Mouse (Mus musculus): Measurements from ENCODE around the gene Ddx42. TPM values are rescaled to one million over a fixed set of nuclear protein-coding genes. Genes with fewer than 3 reads are reported as not detected.
"Not testable (repeated sequence)": the region's sequence is repeated elsewhere in the genome, so short reads cannot be mapped to it uniquely, and the experiment has no call there.

Ddx42 gene
- polyA plus RNA-seq, 1 experiment from 2014 or later, result 104 TPM

DNA sequence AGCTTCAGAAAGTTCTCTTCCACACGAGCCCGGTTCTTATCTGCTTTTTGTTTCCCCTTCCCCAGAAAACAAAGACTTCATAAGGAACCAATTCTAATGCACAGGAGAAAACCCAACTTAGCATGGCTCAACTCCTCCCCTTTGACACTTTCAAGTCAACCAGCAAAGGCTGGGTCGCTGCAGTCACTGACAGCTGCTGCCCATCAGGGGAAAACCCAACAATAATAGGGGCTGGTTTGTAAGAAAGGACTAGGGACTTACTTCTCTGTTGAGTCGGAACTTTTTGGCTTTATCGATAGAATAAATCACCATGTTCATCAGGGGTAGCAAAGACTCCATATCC is 14.6 kb upstream of the Ddx42 start, which contains the start of gene Strada:
Gene Strada, minus strand, starts transcription at position 46 of the 343 bp plus-strand sequence.
- Histone ChIP-seq H3K4me1 (no peaks in the 10 kb centered on the region), H3K4me2 (replicated peaks) (no peak within 1 kb of the TSS), H3K9me3 (no peaks in the 10 kb centered on the region), H3K4me3 (no peak within 1 kb of the TSS), H3K9ac (no peak within 1 kb of the TSS), H3K27ac (no peak within 1 kb of the TSS), H3K27me3 (no peaks in the 10 kb centered on the region), H3K36me3 (peaks cover 70% of the 10 kb centered on the region)
- no peak for ATAC-seq (ENCODE audit: insufficient number of reproducible peaks, insufficient read depth, low FRiP score, low TSS enrichment)
- 89% methylated on average over 5 of the region's 5 CpGs for WGBS

DNA sequence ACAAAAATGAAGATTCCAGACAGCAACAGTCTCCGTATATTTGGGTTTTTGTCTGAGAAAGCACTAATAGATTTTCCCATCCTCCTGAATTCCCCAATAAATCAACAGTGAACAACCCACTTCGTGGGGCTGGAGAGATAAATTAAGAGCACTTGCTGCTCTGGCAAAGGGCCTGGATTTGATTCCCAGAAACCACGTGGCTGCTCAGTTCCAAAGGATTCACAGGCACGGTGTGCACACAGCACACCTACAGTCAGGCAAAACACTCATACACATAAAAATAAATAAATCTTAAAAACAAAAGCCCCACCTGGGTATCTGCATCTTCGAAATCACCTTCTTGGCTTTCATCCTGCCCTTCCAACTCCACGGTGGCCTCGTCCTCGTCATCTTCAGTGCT is 4.0 kb upstream of the Ddx42 start:
- H3K4me1 ChIP-seq, result peaks cover 12% of the 10 kb centered on the region
- H3K9me3 ChIP-seq, result no peaks in the 10 kb centered on the region
- peaks cover 51% of the 10 kb centered on the region for H3K36me3 ChIP-seq
- no peak overlapping the region for H3K9ac ChIP-seq
- H3K27me3 ChIP-seq, result no peaks in the 10 kb centered on the region
- H3K27ac ChIP-seq, result no peak overlapping the region
- WGBS, result 90% methylated on average over 8 of the region's 8 CpGs
- no peak for ATAC-seq (ENCODE audit: insufficient number of reproducible peaks, insufficient read depth, low FRiP score, low TSS enrichment)
- H3K4me2 ChIP-seq (replicated peaks), result no peak overlapping the region
- H3K4me3 ChIP-seq, result no peak overlapping the region

DNA sequence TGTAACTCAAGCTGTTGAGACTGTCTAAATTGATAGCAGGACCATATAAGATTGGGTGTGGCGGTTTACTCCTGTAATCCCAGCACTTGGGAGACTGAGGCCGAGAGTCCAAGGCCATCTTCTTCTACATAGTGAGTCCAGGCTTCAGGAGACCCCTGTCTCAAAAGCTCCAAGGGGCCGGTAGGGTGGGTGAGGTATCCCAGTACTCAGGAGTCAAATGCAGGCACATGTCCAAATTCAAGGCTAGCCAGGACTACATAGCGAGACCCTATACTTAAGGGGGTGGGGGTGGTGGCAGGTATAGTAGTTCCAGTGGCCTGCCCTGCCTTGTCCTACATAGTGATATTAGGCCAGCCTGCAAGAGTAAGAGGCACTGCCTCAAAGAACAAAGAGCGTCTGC is 1.9 kb upstream of the Ddx42 start:
- no peak for ATAC-seq (ENCODE audit: insufficient number of reproducible peaks, insufficient read depth, low FRiP score, low TSS enrichment)
- Histone ChIP-seq H3K4me3 (peak overlapping the region; percentile 85), H3K9me3 (no peaks in the 10 kb centered on the region), H3K27me3 (no peaks in the 10 kb centered on the region), H3K36me3 (peaks cover 34% of the 10 kb centered on the region), H3K4me1 (peaks cover 22% of the 10 kb centered on the region), H3K4me2 (replicated peaks) (peak overlapping the region; percentile 75), H3K27ac (no peak overlapping the region), H3K9ac (no peak overlapping the region)
- WGBS, result 87% methylated on average over 5 of the region's 5 CpGs

DNA sequence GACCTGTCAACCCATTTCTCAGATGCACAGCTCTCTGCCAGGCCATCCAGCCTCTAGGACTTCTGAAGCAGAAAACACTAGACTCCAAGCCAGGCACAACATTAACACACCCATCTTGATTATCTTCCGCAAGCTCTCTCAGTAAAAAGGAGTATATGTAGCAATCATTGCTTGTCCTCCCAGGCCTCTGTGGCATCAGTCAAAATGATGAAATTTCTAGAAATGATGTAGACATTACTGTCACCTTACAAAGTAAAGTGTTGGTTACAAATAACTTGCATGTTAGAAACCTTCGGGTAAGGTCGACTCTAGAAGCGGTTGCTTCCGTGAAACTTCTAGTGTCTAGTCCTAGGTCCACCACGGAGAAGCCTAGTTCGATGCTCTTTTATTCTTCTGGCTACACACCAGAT is 1.3 kb upstream of the Ddx42 start:
- 34% methylated on average over 7 of the region's 7 CpGs for WGBS
- peak overlapping the region; percentile 75 for H3K4me2 ChIP-seq (replicated peaks)
- no peaks in the 10 kb centered on the region for H3K9me3 ChIP-seq
- H3K27me3 ChIP-seq, result no peaks in the 10 kb centered on the region
- H3K4me1 ChIP-seq, result peaks cover 22% of the 10 kb centered on the region
- peak overlapping the region; percentile 89 for H3K9ac ChIP-seq
- H3K36me3 ChIP-seq, result peaks cover 28% of the 10 kb centered on the region
- H3K4me3 ChIP-seq, result peak overlapping the region; percentile 85
- ATAC-seq (ENCODE audit: insufficient number of reproducible peaks, insufficient read depth, low FRiP score, low TSS enrichment), result no peak
- H3K27ac ChIP-seq, result no peak overlapping the region

DNA sequence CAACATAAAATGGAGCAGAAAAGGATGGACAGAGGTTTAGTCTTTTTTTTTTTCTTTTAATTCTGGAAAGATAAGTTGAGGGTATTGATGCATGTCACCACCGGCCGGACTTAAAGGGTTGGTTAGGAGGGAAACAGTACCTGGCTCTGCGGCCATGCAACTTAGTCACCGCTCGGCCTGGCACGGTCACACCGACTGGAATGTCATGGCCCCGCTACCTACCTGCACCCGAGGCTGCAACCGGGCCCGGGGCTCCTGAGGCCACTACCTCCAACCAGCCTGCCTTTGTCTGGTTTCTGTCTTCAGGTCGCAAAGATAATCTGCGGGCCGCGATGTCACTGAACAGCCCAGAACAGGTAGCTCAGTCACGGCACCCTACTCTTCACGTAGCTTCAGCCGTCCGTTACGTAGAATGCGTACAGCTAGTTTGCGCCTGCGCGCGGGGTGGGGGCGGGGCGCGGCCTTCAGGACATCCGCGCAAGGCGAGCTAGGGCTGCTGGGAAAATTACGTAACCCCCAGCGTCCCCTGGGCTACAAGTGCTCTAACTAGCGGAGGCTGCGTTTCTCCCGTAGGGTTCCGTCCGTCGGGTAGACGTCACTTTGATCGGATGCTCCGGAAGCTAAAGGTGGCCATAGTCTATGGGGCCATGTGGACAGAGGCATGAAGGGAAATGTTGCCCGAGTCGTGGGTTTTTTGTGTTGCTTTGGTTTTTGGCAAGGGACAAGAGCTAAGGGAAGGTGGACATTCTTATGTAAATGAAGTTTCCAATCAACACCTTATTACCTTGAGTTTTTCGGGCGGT is 598 bp upstream of the Ddx42 start, which contains the start of gene Ccdc47:
Gene Ccdc47, minus strand, starts transcription at position 418 of the 803 bp plus-strand sequence.
- Histone ChIP-seq H3K4me2 (replicated peaks) (peak within 1 kb of the TSS; percentile 75), H3K27ac (peak within 1 kb of the TSS; percentile 95), H3K27me3 (no peaks in the 10 kb centered on the region), H3K4me1 (peaks cover 22% of the 10 kb centered on the region), H3K4me3 (peak within 1 kb of the TSS; percentile 85), H3K9me3 (no peaks in the 10 kb centered on the region), H3K9ac (peak within 1 kb of the TSS; percentile 89), H3K36me3 (peaks cover 24% of the 10 kb centered on the region)
- ATAC-seq (ENCODE audit: insufficient number of reproducible peaks, insufficient read depth, low FRiP score, low TSS enrichment), result peak; percentile 99
- WGBS, result under 1% methylated on average over 46 of the region's 46 CpGs

DNA sequence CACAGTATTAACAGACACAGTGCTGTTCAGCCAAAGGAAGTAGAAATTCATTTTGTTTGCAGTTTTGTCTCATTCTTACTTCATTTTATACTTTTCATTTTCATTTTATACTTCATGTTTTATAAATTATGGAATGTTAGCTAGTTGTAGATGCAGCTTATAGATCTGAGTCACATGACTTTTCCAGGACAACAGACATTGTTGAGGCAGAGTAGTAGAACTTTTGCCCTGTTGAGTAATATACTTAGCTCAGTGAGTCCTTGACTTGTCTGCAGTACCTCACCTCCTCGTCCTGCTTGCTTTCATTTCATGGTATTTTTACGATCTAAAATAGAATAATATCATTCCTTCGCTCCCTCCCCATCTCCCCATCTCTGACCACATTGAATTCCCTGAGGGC is 3.9 kb downstream of the Ddx42 start:
- 89% methylated on average over 3 of the region's 3 CpGs for WGBS
- H3K27me3 ChIP-seq, result no peaks in the 10 kb centered on the region
- H3K4me2 ChIP-seq (replicated peaks), result no peak overlapping the region
- H3K4me1 ChIP-seq, result peaks cover 12% of the 10 kb centered on the region
- ATAC-seq (ENCODE audit: insufficient number of reproducible peaks, insufficient read depth, low FRiP score, low TSS enrichment), result no peak
- H3K9me3 ChIP-seq, result no peaks in the 10 kb centered on the region
- peaks cover 11% of the 10 kb centered on the region for H3K36me3 ChIP-seq
- H3K9ac ChIP-seq, result no peak overlapping the region
- no peak overlapping the region for H3K4me3 ChIP-seq
- H3K27ac ChIP-seq, result no peak overlapping the region

DNA sequence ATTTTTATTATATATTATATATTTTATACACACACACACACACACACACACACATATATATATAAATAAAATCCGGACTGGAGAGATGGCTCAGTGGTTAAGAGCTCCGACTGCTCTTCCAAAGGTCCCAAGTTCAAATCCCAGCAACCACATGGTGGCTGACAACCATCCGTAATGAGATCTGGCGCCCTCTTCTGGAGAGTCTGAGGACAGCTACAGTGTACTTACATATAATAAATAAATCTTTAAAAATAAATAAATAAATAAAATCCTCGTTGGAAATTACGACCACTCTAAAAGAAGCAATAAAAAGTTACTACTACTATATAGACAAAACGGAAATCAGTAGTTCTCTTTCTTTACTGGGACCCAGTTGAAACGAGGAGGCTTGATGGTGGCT is 17.3 kb downstream of the Ddx42 start:
- not testable (repeated sequence) for H3K27ac ChIP-seq; H3K4me2 ChIP-seq (replicated peaks); H3K9ac ChIP-seq; ATAC-seq (ENCODE audit: insufficient number of reproducible peaks, insufficient read depth, low FRiP score, low TSS enrichment); H3K4me3 ChIP-seq; H3K9me3 ChIP-seq; H3K4me1 ChIP-seq; H3K27me3 ChIP-seq
- WGBS, result 79% methylated on average over 8 of the region's 8 CpGs
- H3K36me3 ChIP-seq, result peaks cover 70% of the 10 kb centered on the region

DNA sequence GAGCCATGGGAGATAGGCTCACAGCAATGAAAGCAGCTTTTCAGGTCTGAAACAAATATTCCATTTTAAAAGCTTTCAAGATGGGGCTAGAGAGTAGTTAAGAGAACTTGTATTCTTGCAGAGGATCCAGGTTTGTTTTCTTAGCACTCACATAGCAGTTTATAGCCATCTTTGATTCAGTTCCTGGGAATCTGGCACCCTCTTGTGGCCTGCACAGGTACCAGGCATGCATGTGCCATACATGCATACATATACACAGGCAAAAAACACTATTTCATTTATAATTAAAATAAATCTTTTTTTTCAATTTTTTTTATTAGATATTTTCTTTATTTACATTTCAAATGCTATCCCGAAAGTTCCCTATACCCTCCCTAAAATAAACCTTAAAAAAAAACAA is 30.1 kb downstream of the Ddx42 start:
- peaks cover 95% of the 10 kb centered on the region for H3K36me3 ChIP-seq
- H3K27me3 ChIP-seq, result no peaks in the 10 kb centered on the region
- H3K9ac ChIP-seq, result no peak overlapping the region
- no peak overlapping the region for H3K4me3 ChIP-seq
- H3K27ac ChIP-seq, result no peak overlapping the region
- peaks cover 4% of the 10 kb centered on the region; the same call in 1 of the 2 replicates for H3K9me3 ChIP-seq
- no peak overlapping the region for H3K4me2 ChIP-seq (replicated peaks)
- H3K4me1 ChIP-seq, result no peaks in the 10 kb centered on the region
- 96% methylated on average over 1 of the region's 1 CpGs for WGBS
- ATAC-seq (ENCODE audit: insufficient number of reproducible peaks, insufficient read depth, low FRiP score, low TSS enrichment), result no peak

DNA sequence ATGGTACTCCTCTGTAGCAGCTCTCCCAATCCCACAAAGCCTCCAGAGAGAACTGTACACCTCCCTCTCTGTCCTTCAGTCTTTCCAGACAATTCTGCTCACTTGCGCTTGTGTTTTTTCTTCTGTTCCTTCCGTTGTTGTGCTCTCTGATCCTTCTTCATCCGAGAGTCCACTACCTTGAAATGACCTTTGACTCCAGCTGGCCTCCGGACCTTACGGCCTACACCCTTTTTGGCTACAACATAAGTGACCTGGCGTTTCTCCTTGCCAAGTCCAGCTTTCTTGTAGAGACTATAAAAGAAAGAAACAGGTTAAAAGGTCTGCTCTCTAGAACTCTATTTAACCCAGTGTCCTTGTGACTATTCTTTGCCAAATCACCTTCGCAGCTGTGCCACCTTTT is 32.6 kb downstream of the Ddx42 start:
- no peak overlapping the region for H3K4me2 ChIP-seq (replicated peaks)

DNA sequence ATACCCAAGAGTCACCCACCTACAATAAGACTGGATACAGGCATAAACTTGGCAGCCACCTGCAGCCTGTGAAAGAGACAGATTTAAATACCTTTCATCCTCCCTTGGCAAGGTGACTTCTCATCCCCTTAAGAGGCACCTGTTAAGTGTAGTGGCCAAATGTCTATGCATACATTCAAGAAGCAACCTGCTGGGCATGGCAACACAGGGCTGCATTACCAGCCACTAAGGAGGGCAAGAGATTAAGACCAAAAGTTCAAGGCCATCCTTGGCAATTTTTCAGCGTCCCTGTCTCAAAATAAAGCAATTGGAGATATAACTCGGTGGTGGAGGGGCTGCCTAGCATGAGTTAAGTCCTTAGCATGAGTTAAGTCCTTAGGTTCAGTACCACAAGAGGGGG is 38.0 kb downstream of the Ddx42 start:
- Histone ChIP-seq H3K36me3 (peaks cover 68% of the 10 kb centered on the region), H3K4me3 (peak overlapping the region; percentile 80), H3K4me2 (replicated peaks) (peak overlapping the region; percentile 96), H3K27ac (no peak overlapping the region), H3K9ac (peak overlapping the region; percentile 73), H3K4me1 (peaks cover 17% of the 10 kb centered on the region), H3K9me3 (no peaks in the 10 kb centered on the region), H3K27me3 (no peaks in the 10 kb centered on the region)
- ATAC-seq (ENCODE audit: insufficient number of reproducible peaks, insufficient read depth, low FRiP score, low TSS enrichment), result no peak
- 21% methylated on average over 2 of the region's 2 CpGs for WGBS

More for the DNA sequence above, 32.6 kb downstream of the Ddx42 start:
- H3K9ac ChIP-seq, result no peak overlapping the region
- peaks cover 4% of the 10 kb centered on the region; the same call in 1 of the 2 replicates for H3K9me3 ChIP-seq
- no peak for ATAC-seq (ENCODE audit: insufficient number of reproducible peaks, insufficient read depth, low FRiP score, low TSS enrichment)
- H3K27ac ChIP-seq, result no peak overlapping the region
- H3K4me3 ChIP-seq, result no peak overlapping the region
- H3K36me3 ChIP-seq, result peaks cover 94% of the 10 kb centered on the region
- H3K4me1 ChIP-seq, result no peaks in the 10 kb centered on the region
- 91% methylated on average over 7 of the region's 7 CpGs for WGBS
- H3K27me3 ChIP-seq, result no peaks in the 10 kb centered on the region

DNA sequence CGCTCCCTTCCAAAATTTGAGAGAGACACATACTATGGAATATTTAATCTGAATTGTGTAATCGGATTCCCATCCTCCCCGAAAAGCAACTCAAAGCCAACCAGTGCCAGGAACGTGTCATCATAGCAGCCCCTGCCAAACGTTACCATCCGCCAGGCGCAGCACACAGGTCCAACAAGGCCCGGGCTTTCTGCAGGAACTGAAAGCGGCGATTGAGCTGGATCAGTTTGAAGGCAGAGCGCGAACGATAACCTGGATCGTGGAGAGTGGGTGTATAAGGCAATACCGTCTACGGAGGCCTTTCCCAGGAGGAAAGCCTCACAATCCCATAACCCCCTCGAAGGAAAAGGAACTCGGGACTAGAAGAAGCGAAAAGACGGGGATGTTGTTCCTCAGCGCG is 38.4 kb downstream of the Ddx42 start:
- peak overlapping the region; percentile 80 for H3K4me3 ChIP-seq
- H3K27ac ChIP-seq, result peak overlapping the region; percentile 73; the same call in 1 of the 2 replicates
- no peaks in the 10 kb centered on the region for H3K27me3 ChIP-seq
- peak overlapping the region; percentile 73 for H3K9ac ChIP-seq
- no peak for ATAC-seq (ENCODE audit: insufficient number of reproducible peaks, insufficient read depth, low FRiP score, low TSS enrichment)
- WGBS, result 4% methylated on average over 22 of the region's 22 CpGs
- peaks cover 17% of the 10 kb centered on the region for H3K4me1 ChIP-seq
- no peaks in the 10 kb centered on the region for H3K9me3 ChIP-seq
- peak overlapping the region; percentile 96 for H3K4me2 ChIP-seq (replicated peaks)
- peaks cover 65% of the 10 kb centered on the region for H3K36me3 ChIP-seq

DNA sequence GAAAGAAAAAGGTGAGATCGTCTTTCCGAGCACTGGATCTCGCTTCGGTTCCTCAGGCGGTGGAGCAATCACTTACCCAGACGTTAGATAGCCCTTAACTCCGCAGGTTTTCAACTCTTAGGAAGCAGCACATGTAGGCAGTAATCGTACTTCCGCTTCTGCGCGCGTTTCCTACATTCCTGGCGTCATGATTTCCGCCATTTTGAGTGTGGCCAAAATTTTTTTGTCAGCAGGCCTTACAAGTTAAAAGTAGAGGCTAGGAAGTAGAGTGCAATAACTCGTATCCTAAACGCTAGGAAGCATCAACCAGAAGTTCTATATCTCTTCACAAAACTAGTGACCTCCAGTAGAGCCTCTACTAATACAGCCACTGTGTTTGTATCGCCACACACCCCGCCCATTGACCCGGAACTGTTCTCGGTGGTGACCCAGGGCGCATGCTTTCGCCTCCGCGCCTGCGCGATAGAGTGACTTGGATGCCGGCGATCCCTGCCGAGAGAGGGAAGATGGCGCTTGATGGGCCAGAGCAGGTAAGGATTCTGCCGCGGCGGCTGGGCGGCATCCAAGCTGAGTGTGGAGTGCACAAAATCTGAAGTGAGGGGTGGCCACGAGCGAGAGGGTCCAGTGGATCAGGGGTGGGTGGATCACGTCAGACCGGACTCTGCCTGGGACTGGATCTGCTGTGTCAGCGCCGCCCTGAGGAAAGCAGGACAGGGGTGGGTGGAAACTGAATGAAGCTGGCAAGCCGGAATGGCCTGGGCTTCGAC is 39.1 kb downstream of the Ddx42 start, which contains the start of the genes Ftsj3 and Psmc5:
Gene Ftsj3, minus strand, starts transcription at position 395 of the 767 bp plus-strand sequence.
Gene Psmc5, plus strand, starts transcription at position 470 of the 767 bp plus-strand sequence.
- Histone ChIP-seq H3K4me3 (peak within 1 kb of the TSS; percentile 80), H3K9me3 (no peaks in the 10 kb centered on the region), H3K27me3 (no peaks in the 10 kb centered on the region), H3K36me3 (peaks cover 63% of the 10 kb centered on the region), H3K4me2 (replicated peaks) (peak within 1 kb of the TSS; percentile 96), H3K9ac (peak within 1 kb of the TSS; percentile 86), H3K27ac (peak within 1 kb of the TSS; percentile 73), H3K4me1 (peaks cover 17% of the 10 kb centered on the region)
- peak; percentile 82 for ATAC-seq (ENCODE audit: insufficient number of reproducible peaks, insufficient read depth, low FRiP score, low TSS enrichment)
- under 1% methylated on average over 42 of the region's 42 CpGs for WGBS
